Mouse (Mus musculus) thymus, adult 2 months (tissue): ENCODE measurements at regions not wholly inside any gene's neighbourhood (a gene's known extent, or its start where the extent isn't known, plus 50 kb on each side); places are given as distances from the start of the nearest gene placed in this dataset.

Experiments used
- CTCF ChIP-seq: fragments of 200-500 bp; IDR thresholded peaks from 2 replicates; pipeline ENCODE4 v1.5.1; 2012; ENCODE audit warnings: mild to moderate bottlenecking, control low read depth, low read length, moderate library complexity, borderline replicate concordance; ENCODE audit not compliant: control insufficient read depth, poor library complexity, insufficient read depth; ENCODE audit errors: extremely low read depth
- POLR2A ChIP-seq: fragments of 200-500 bp; IDR thresholded peaks from 2 replicates; pipeline ENCODE4 v1.6.1; 2012; ENCODE audit warnings: mild to moderate bottlenecking, low read length, control low read depth, moderate library complexity; ENCODE audit not compliant: control insufficient read depth, poor library complexity, insufficient read depth; ENCODE audit errors: extremely low read depth

DNA sequence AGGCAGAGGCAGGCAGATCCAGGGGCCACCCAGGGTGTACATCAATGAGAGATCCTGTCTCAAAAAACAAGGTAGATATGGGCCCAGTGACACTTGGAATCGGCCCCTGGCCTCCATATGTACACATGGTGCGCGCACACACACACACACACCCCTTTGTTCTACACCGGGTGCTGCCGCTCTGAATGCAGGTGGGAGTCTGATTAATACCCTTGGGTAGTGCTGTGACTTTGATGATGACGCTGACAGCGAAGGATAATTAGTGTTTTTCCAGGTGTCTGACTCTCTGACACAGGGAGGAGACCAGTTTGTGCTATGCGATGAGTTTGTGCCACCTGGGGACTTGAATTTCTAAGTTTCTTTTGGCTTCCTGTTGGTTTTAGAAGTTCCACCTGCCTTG, 251.3 kb downstream of the Hhipl2 start:
- TF ChIP-seq CTCF: no peak
- no peak for TF ChIP-seq POLR2A
